Mouse (Mus musculus): ENCODE data around the gene Trim28. TPM values are rescaled to one million over a fixed set of nuclear protein-coding genes. Genes with fewer than 3 reads are reported as not detected.

Trim28 gene
- polyA plus RNA-seq, 1 experiment from 2014 or later = 116 TPM

- H3K27ac ChIP-seq (ENCODE audit: low read length) = no peak overlapping the region
Observed at GRCm38 (mm10) chr7:13025511-13026112, 26.7 kb downstream of the Trim28 start.

GRCm38 (mm10) chr7:13028986-13029385, 30.1 kb downstream of the Trim28 start:
- peaks cover 42% of the 10 kb centered on the region for H3K36me3 ChIP-seq (ENCODE audit: control insufficient read depth, insufficient read depth, low read length)
- no peaks in the 10 kb centered on the region for H3K9me3 ChIP-seq (ENCODE audit: control insufficient read depth, low read length)
- no peak for ATAC-seq
- no peak overlapping the region for H3K4me3 ChIP-seq (ENCODE audit: low read length)
- H3K9ac ChIP-seq (ENCODE audit: low read depth, low read length) = no peak overlapping the region
- WGBS = 92% methylated on average over 4 of the region's 4 CpGs
- H3K27ac ChIP-seq (ENCODE audit: low read length) = no peak overlapping the region
- H3K4me1 ChIP-seq (ENCODE audit: control insufficient read depth, insufficient read depth, low read length) = peaks cover 26% of the 10 kb centered on the region
- no peaks in the 10 kb centered on the region for H3K27me3 ChIP-seq (replicated peaks; ENCODE audit: control insufficient read depth, insufficient read depth, low read length)
- H3K4me2 ChIP-seq (ENCODE audit: low read depth, low read length) = no peak overlapping the region

More at GRCm38 (mm10) chr7:13025511-13026112, 26.7 kb downstream of the Trim28 start:
- no peak for ATAC-seq
- peaks cover 32% of the 10 kb centered on the region for H3K36me3 ChIP-seq (ENCODE audit: control insufficient read depth, insufficient read depth, low read length)
- H3K4me2 ChIP-seq (ENCODE audit: low read depth, low read length) = peak overlapping the region; percentile 92
- H3K27me3 ChIP-seq (replicated peaks; ENCODE audit: control insufficient read depth, insufficient read depth, low read length) = no peaks in the 10 kb centered on the region
- H3K4me1 ChIP-seq (ENCODE audit: control insufficient read depth, insufficient read depth, low read length) = peaks cover 21% of the 10 kb centered on the region
- peak overlapping the region; percentile 98 for H3K9ac ChIP-seq (ENCODE audit: low read depth, low read length)
- no peaks in the 10 kb centered on the region for H3K9me3 ChIP-seq (ENCODE audit: control insufficient read depth, low read length)
- H3K4me3 ChIP-seq (ENCODE audit: low read length) = peak overlapping the region; percentile 93
- WGBS = 26% methylated on average over 4 of the region's 4 CpGs

DNA sequence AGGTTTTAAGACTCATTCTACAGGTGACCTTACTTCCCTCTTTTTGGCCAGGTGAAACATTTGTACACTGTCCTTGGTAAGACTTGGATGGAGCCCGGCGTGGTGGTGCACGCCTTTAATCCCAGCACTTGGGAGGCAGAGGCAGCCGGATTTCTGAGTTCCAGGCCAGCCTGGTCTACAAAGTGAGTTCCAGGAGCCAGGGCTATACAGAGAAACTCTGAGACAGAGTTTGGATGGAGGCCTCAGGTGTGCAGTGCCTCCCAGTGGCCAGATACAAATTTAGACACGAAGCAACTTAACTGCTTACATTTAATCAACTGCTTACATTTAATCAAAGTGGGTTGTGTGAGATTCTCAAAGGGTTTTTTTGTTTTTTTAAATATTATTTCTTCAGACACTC, 32.2 kb downstream of the Trim28 start:
- H3K4me2 ChIP-seq (ENCODE audit: low read depth, low read length) = no peak overlapping the region
- no peak for ATAC-seq
- no peaks in the 10 kb centered on the region for H3K27me3 ChIP-seq (replicated peaks; ENCODE audit: control insufficient read depth, insufficient read depth, low read length)
- H3K36me3 ChIP-seq (ENCODE audit: control insufficient read depth, insufficient read depth, low read length) = peaks cover 47% of the 10 kb centered on the region
- no peak overlapping the region for H3K9ac ChIP-seq (ENCODE audit: low read depth, low read length)
- no peak overlapping the region for H3K27ac ChIP-seq (ENCODE audit: low read length)
- H3K4me1 ChIP-seq (ENCODE audit: control insufficient read depth, insufficient read depth, low read length) = peaks cover 26% of the 10 kb centered on the region
- no peak overlapping the region for H3K4me3 ChIP-seq (ENCODE audit: low read length)
- no peaks in the 10 kb centered on the region for H3K9me3 ChIP-seq (ENCODE audit: control insufficient read depth, low read length)
- 72% methylated on average over 5 of the region's 5 CpGs for WGBS

DNA sequence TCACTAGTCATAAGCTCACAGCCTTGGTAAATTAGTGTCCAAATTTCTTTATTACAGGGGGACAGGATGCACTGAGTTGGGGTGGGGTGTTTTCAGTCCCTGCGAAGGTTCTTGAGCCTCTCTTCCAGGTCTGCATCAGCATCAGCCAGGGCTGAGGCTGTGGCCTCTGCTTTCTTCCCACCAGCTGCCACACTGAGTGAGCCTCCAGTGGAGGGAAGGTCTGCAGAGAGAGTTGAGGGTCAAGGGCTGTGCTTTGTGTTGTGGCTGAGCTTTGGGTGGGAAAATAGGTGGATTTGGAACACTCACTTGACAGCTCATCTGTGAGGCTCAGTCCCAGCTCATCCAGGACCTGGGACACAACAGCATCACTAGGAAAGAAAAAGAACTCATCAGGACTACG, 33.1 kb downstream of the Trim28 start:
- Histone ChIP-seq H3K4me3 (ENCODE audit: low read length) (no peak overlapping the region), H3K36me3 (ENCODE audit: control insufficient read depth, insufficient read depth, low read length) (peaks cover 47% of the 10 kb centered on the region), H3K27me3 (replicated peaks; ENCODE audit: control insufficient read depth, insufficient read depth, low read length) (no peaks in the 10 kb centered on the region), H3K9me3 (ENCODE audit: control insufficient read depth, low read length) (no peaks in the 10 kb centered on the region), H3K27ac (ENCODE audit: low read length) (no peak overlapping the region), H3K4me1 (ENCODE audit: control insufficient read depth, insufficient read depth, low read length) (peaks cover 29% of the 10 kb centered on the region), H3K4me2 (ENCODE audit: low read depth, low read length) (no peak overlapping the region), H3K9ac (ENCODE audit: low read depth, low read length) (no peak overlapping the region)
- 76% methylated on average over 2 of the region's 2 CpGs for WGBS
- no peak for ATAC-seq

GRCm38 (mm10) chr7:13032541-13032940, 33.6 kb downstream of the Trim28 start:
- peaks cover 45% of the 10 kb centered on the region for H3K36me3 ChIP-seq (ENCODE audit: control insufficient read depth, insufficient read depth, low read length)
- no peaks in the 10 kb centered on the region for H3K27me3 ChIP-seq (replicated peaks; ENCODE audit: control insufficient read depth, insufficient read depth, low read length)
- no peak overlapping the region for H3K27ac ChIP-seq (ENCODE audit: low read length)
- WGBS = 87% methylated on average over 7 of the region's 7 CpGs
- no peak overlapping the region for H3K4me3 ChIP-seq (ENCODE audit: low read length)
- ATAC-seq = no peak
- H3K4me2 ChIP-seq (ENCODE audit: low read depth, low read length) = no peak overlapping the region
- peaks cover 29% of the 10 kb centered on the region for H3K4me1 ChIP-seq (ENCODE audit: control insufficient read depth, insufficient read depth, low read length)
- no peaks in the 10 kb centered on the region for H3K9me3 ChIP-seq (ENCODE audit: control insufficient read depth, low read length)
- H3K9ac ChIP-seq (ENCODE audit: low read depth, low read length) = no peak overlapping the region

GRCm38 (mm10) chr7:13033451-13034147, 34.7 kb downstream of the Trim28 start:
- Histone ChIP-seq H3K4me1 (ENCODE audit: control insufficient read depth, insufficient read depth, low read length) (peaks cover 29% of the 10 kb centered on the region), H3K4me2 (ENCODE audit: low read depth, low read length) (peak overlapping the region; percentile 78), H3K27ac (ENCODE audit: low read length) (peak overlapping the region; percentile 92), H3K9me3 (ENCODE audit: control insufficient read depth, low read length) (no peaks in the 10 kb centered on the region), H3K9ac (ENCODE audit: low read depth, low read length) (peak overlapping the region; percentile 89), H3K36me3 (ENCODE audit: control insufficient read depth, insufficient read depth, low read length) (peaks cover 35% of the 10 kb centered on the region), H3K27me3 (replicated peaks; ENCODE audit: control insufficient read depth, insufficient read depth, low read length) (no peaks in the 10 kb centered on the region), H3K4me3 (ENCODE audit: low read length) (peak overlapping the region; percentile 70)
- WGBS = 37% methylated on average over 13 of the region's 13 CpGs
- no peak for ATAC-seq

GRCm38 (mm10) chr7:13034148-13034977, 35.4 kb downstream of the Trim28 start, which contains the start of gene Chmp2a:
Chmp2a (minus strand) TSS chr7:13034807.
- Histone ChIP-seq H3K4me2 (ENCODE audit: low read depth, low read length) (peak within 1 kb of the TSS; percentile 78), H3K4me1 (ENCODE audit: control insufficient read depth, insufficient read depth, low read length) (peaks cover 33% of the 10 kb centered on the region), H3K27me3 (replicated peaks; ENCODE audit: control insufficient read depth, insufficient read depth, low read length) (no peaks in the 10 kb centered on the region), H3K36me3 (ENCODE audit: control insufficient read depth, insufficient read depth, low read length) (peaks cover 27% of the 10 kb centered on the region), H3K9ac (ENCODE audit: low read depth, low read length) (peak within 1 kb of the TSS; percentile 89), H3K27ac (ENCODE audit: low read length) (peak within 1 kb of the TSS; percentile 92), H3K4me3 (ENCODE audit: low read length) (peak within 1 kb of the TSS; percentile 70), H3K9me3 (ENCODE audit: control insufficient read depth, low read length) (no peaks in the 10 kb centered on the region)
- under 1% methylated on average over 45 of the region's 45 CpGs for WGBS
- peak; percentile 79 for ATAC-seq

- peaks cover 33% of the 10 kb centered on the region for H3K4me1 ChIP-seq (ENCODE audit: control insufficient read depth, insufficient read depth, low read length)
- peak overlapping the region; percentile 89 for H3K9ac ChIP-seq (ENCODE audit: low read depth, low read length)
- H3K36me3 ChIP-seq (ENCODE audit: control insufficient read depth, insufficient read depth, low read length) = peaks cover 18% of the 10 kb centered on the region
- H3K27me3 ChIP-seq (replicated peaks; ENCODE audit: control insufficient read depth, insufficient read depth, low read length) = no peaks in the 10 kb centered on the region
- peak overlapping the region; percentile 78 for H3K4me2 ChIP-seq (ENCODE audit: low read depth, low read length)
- ATAC-seq = no peak
- no peaks in the 10 kb centered on the region for H3K9me3 ChIP-seq (ENCODE audit: control insufficient read depth, low read length)
- 0 out of 2 replicates have a peak overlapping the region, but pooled peaks have one; percentile 70 for H3K4me3 ChIP-seq (ENCODE audit: low read length)
- peak overlapping the region; percentile 76 for H3K27ac ChIP-seq (ENCODE audit: low read length)
- 85% methylated on average over 17 of the region's 17 CpGs for WGBS
Observed at GRCm38 (mm10) chr7:13035211-13035855, 36.4 kb downstream of the Trim28 start.

DNA sequence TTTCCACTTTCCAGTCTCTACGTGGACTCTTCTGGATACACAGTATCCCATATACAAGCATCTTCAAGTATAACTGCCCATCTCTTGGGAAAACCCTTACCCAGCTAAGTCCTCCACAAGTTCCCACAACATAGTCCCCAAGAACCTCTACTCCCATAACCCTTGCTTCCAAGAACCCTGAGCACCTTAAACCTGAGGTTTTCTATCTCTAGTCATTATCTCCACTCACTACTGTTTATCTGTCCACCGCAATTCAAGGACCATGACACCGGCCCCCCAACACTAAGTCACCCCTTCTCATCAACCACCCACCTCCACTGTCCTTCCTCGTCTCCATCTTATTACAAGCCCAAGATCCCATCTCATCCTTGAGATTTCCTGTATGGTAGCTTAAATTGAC, 37.9 kb downstream of the Trim28 start:
- H3K9ac ChIP-seq (ENCODE audit: low read depth, low read length) = peak overlapping the region; percentile 93
- H3K27me3 ChIP-seq (replicated peaks; ENCODE audit: control insufficient read depth, insufficient read depth, low read length) = no peaks in the 10 kb centered on the region; the same call in 1 of the 2 replicates
- peaks cover 10% of the 10 kb centered on the region for H3K36me3 ChIP-seq (ENCODE audit: control insufficient read depth, insufficient read depth, low read length)
- 0 out of 2 replicates have a peak overlapping the region, but pooled peaks have one; percentile 2 for H3K27ac ChIP-seq (ENCODE audit: low read length)
- WGBS = 38% methylated on average over 4 of the region's 4 CpGs
- no peaks in the 10 kb centered on the region for H3K9me3 ChIP-seq (ENCODE audit: control insufficient read depth, low read length)
- H3K4me2 ChIP-seq (ENCODE audit: low read depth, low read length) = peak overlapping the region; percentile 90
- peak overlapping the region; percentile 81 for H3K4me3 ChIP-seq (ENCODE audit: low read length)
- H3K4me1 ChIP-seq (ENCODE audit: control insufficient read depth, insufficient read depth, low read length) = peaks cover 33% of the 10 kb centered on the region
- ATAC-seq = no peak
